Mouse (Mus musculus) megakaryocyte progenitor cell, adult 5-6 weeks (primary cell): ENCODE results near the gene Mrpl52. TPM values are rescaled to one million over a fixed set of nuclear protein-coding genes. Genes with fewer than 3 reads are reported as not detected.

Source experiments
- ATAC-seq: replicated peaks from 2 replicates; pipeline ENCODE4 v1.8.0; 2016; ENCODE audit warnings: mild to moderate bottlenecking, moderate TSS enrichment, inconsistent platforms; ENCODE audit not compliant: poor library complexity
- total RNA-seq, 2 experiments: library from RNA; stranded (forward) in 1 of 2; stranded (reverse) in 1 of 2; fragments of 157-497, 149-512 nt in 1 of 2; fragments of 200-1000 nt in 1 of 2; gene quantifications; 2 replicates each; pipeline versions ENCODE4 v1.2.3 to v1.2.4; 2015 to 2017

Mrpl52 gene
- 118 and 124 TPM in 2 replicates for total RNA-seq (2015)
- 75.1 and 86.7 TPM in 2 replicates for total RNA-seq (2017)

- ATAC-seq: peak; percentile 79
These were observed at the start of gene Mrpl52 for GRCm38 (mm10) chr14:54426689-54427398. Gene Mrpl52 (plus strand): TSS chr14:54426909.

- no peak for ATAC-seq
These were observed 49.5 kb upstream of the Mrpl52 start for GRCm38 (mm10) chr14:54377166-54377565.

- no peak for ATAC-seq
These were observed 47.1 kb upstream of the Mrpl52 start for GRCm38 (mm10) chr14:54379571-54379970.

- no peak for ATAC-seq
These were observed 46.1 kb upstream of the Mrpl52 start for GRCm38 (mm10) chr14:54380616-54381015.

GRCm38 (mm10) chr14:54381816-54382215 lies 44.9 kb upstream of the Mrpl52 start:
- no peak for ATAC-seq

GRCm38 (mm10) chr14:54382641-54383040 lies 44.1 kb upstream of the Mrpl52 start:
- ATAC-seq: no peak

GRCm38 (mm10) chr14:54383355-54383771 lies 43.3 kb upstream of the Mrpl52 start:
- ATAC-seq: peak; percentile 53

- peak; percentile 91 for ATAC-seq
These were observed 42.3 kb upstream of the Mrpl52 start for GRCm38 (mm10) chr14:54384396-54384795.

GRCm38 (mm10) chr14:54385968-54386618 lies 40.6 kb upstream of the Mrpl52 start:
- no peak for ATAC-seq

- ATAC-seq: no peak
These were observed 39.2 kb upstream of the Mrpl52 start for GRCm38 (mm10) chr14:54387546-54387945.

GRCm38 (mm10) chr14:54390843-54391242 lies 35.9 kb upstream of the Mrpl52 start:
- no peak for ATAC-seq

- no peak for ATAC-seq
These were observed 32.9 kb upstream of the Mrpl52 start for GRCm38 (mm10) chr14:54393794-54394193.

- ATAC-seq: no peak
These were observed 32.4 kb upstream of the Mrpl52 start for GRCm38 (mm10) chr14:54394309-54394708.

- no peak for ATAC-seq
These were observed 30.0 kb upstream of the Mrpl52 start for GRCm38 (mm10) chr14:54396685-54397084.

GRCm38 (mm10) chr14:54397872-54398527 lies 28.7 kb upstream of the Mrpl52 start:
- ATAC-seq: peak; percentile 69

- peak; percentile 65 for ATAC-seq
These were observed 28.2 kb upstream of the Mrpl52 start for GRCm38 (mm10) chr14:54398528-54398916.

GRCm38 (mm10) chr14:54398921-54399382 lies 27.8 kb upstream of the Mrpl52 start:
- no peak for ATAC-seq

GRCm38 (mm10) chr14:54401723-54402122 lies 25.0 kb upstream of the Mrpl52 start:
- no peak for ATAC-seq

- ATAC-seq: no peak
These were observed 18.2 kb upstream of the Mrpl52 start for GRCm38 (mm10) chr14:54408336-54409056.

GRCm38 (mm10) chr14:54409057-54409645 lies 17.6 kb upstream of the Mrpl52 start:
- ATAC-seq: peak; percentile 45
